Mouse (Mus musculus): ENCODE data around the gene Trim45.

Gene Trim45

DNA sequence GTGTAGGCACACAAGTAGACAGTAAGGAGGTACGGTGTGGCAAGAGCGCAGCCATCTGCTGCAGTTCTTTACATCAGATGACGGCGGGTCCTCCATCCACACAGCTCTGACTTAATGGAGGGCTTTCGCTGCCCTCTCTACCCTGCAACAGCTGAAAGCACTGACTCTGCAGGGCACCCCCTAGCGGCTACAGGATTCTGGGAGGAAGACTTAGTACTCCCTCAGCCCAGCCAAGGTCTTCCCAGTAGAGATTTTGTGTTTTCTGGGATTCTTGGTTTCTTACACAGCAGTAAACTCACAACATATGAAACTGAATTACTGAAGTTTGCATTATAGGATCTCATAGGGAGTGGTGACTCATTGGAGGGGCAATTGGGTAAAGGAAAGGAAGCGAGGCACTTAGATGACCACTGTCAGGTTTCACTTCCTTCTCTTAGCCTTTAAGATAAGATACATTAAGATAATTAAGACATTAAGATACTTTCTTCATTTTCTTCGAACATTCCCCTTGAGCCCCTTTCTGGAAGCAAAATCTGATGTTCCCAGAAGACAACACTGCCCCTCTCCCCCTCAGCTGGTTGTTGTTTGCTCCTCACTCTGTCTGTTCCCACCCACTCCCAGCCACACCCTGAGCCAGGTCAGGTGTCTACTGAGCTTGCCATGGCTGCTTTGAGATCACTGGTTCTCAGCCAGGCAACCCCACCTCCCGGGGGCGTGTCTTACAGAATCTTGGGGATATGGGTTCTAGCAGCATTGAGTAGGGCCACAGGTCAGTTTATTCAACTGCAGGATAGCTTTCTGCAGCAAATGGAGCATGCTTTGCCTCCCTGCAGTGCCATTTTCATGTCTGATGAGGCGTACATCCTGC, 10.3 kb downstream of the Trim45 start:
- DNase-seq = no peak

- DNase-seq = no peak
Observed at GRCm38 (mm10) chr3:100935521-100935920, 13.5 kb downstream of the Trim45 start.

GRCm38 (mm10) chr3:100936201-100936600, 14.2 kb downstream of the Trim45 start:
- DNase-seq = no peak

GRCm38 (mm10) chr3:100938211-100938610, 16.2 kb downstream of the Trim45 start:
- no peak for DNase-seq

- no peak for DNase-seq
Observed at GRCm38 (mm10) chr3:100940496-100941037, 18.6 kb downstream of the Trim45 start.

- no peak for DNase-seq
Observed at GRCm38 (mm10) chr3:100947286-100947685, 25.3 kb downstream of the Trim45 start.

GRCm38 (mm10) chr3:100951531-100951930, 29.5 kb downstream of the Trim45 start:
- DNase-seq = no peak

- DNase-seq = no peak
Observed at GRCm38 (mm10) chr3:100954616-100955015, 32.6 kb downstream of the Trim45 start.

GRCm38 (mm10) chr3:100961007-100961406, 39.0 kb downstream of the Trim45 start:
- no peak for DNase-seq

- no peak for DNase-seq
Observed at GRCm38 (mm10) chr3:100961501-100961900, 39.5 kb downstream of the Trim45 start.

- peak; percentile 48 for DNase-seq
Observed at GRCm38 (mm10) chr3:100963849-100964542, 42.0 kb downstream of the Trim45 start.

DNA sequence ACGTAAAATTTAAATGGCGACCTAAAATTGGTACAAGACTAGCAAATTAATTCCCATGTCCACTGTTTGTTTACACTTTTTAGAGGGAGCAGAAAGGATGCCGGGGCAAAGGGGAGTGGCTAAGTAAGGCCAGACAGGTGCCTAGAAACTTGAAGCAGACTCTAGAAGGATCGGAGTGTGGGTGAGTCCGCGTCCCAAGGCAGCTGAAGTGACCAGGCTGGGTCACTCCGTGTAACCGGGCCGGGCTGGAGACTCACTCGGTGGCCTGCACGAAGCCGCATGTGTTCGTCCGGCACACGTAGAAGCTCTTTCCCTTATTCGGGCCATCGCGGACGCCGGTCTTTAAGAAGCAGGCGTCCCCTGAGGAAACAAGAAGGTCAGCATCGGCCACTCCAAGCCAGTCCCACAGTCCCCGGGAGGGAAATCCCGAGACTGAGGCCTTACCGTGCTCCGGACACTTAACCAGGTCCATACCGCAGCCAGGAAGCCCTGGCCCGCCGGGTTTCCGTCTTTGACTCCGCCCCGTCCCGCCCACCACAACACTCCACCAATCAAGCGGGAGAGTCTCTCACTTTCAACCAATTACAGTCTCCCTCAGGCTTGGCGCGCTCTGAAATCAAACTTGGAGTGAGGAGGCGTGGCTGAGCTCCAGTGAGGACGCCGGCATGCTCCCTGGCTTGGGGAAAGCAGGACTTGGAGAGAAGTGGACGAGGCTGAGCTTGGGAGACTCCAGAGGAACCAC, 47.3 kb downstream of the Trim45 start, which contains the start of gene Ttf2:
Gene Ttf2, minus strand, starts transcription at position 488 of the 742 bp plus-strand sequence.
- DNase-seq = peak; percentile 97

DNA sequence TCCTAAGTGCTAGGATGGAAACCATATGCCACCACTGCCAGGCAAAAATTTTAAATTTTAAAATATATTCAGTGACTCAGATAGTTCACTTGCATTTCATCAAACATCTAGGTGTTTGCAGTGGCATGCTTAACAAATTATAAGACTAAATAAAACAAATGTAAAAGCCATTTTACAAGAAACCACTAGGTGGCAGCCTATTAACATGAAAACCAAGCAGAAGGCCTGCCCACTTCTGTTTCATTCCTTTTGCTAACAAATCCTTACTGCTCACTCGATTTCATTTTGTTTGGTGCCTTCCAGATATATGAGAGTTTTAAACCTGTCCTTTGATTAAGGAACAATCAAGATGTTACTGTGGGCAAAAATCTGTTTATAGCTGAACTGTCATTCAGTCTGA, 51.9 kb downstream of the Trim45 start:
- no peak for DNase-seq

GRCm38 (mm10) chr3:100979290-100979689, 57.3 kb downstream of the Trim45 start:
- DNase-seq = no peak
